Mouse (Mus musculus) G1E (cell line): ENCODE data around the gene Ahnak2.

Experiments used
- CTCF ChIP-seq: IDR thresholded peaks from 2 replicates; pipeline ENCODE4 v1.5.1; 2012; ENCODE audit warnings: low read depth, low read length, inconsistent platforms, mixed read lengths
- GATA1 ChIP-seq: IDR thresholded peaks from 2 replicates; pipeline ENCODE4 v1.6.1; 2012; ENCODE audit warnings: borderline replicate concordance, low read length, inconsistent platforms, mixed read lengths
- GATA2 ChIP-seq: IDR thresholded peaks from 2 replicates; pipeline ENCODE4 v1.6.1; 2012; ENCODE audit warnings: low read depth, low read length, inconsistent platforms, borderline replicate concordance
- POLR2AphosphoS5 ChIP-seq: IDR thresholded peaks from 2 replicates; pipeline ENCODE4 v1.6.1; 2012; ENCODE audit warnings: low read depth, low read length, inconsistent platforms; ENCODE audit not compliant: insufficient replicate concordance

GRCm38 (mm10) chr12:112737761-112738160, 64.7 kb downstream of the Ahnak2 start:
- TF ChIP-seq CTCF (no peak), GATA1 (no peak), GATA2 (no peak), POLR2AphosphoS5 (no peak)
